Mouse (Mus musculus) lung, adult 18-20 months (tissue): Measurements from ENCODE around the gene Parp8.

Experiments used
- DNase-seq, 2 experiments: peaks; one replicate each; pipeline ENCODE4 v3.0.0; 2022; ENCODE audit warnings: mixed read lengths in 2 of 2

Gene Parp8

DNA sequence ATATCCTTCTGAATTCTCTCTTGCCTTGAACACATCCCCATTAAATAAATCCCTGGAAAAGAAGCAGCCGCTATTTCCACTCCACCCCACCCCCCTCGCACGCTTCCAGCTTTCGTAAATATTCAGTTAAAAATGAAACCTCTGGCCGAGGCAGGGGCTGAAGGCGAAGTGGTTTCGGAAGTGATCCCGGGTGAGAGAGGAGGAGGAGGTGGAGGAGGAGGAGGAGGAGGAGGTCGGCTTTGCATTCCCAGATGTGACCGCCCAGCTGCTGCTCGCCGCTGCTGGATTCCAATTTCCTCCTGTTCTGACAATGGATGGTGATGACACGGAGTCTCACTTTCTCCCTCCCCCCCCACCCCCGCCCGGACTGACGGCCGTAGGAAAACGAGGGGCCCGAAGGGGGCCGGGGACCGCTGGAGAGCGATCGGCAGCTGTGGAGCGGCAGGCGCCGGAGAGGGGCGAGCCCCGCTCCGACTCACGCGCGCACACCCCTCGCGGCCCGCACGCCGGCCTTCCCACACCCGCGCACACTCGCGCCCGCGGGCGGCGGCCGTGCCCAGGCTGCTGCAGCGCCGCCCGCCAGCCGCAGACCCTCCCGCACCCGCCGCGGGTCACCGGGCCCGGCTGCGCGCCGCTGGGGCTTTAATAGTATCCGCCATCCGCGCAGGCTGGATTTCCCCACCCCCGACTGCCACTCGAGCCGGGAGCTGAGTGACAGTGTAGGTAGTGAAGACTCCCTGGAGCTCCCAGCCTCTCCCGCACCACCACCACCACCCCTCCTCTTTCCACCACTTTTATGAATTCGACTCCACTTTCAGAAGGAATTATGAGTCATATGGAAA is at the start of gene Parp8:
Parp8 (minus strand) TSS at position 312 of the 842 bp plus-strand sequence.
- DNase-seq: peak; percentile 50 to 61

DNA sequence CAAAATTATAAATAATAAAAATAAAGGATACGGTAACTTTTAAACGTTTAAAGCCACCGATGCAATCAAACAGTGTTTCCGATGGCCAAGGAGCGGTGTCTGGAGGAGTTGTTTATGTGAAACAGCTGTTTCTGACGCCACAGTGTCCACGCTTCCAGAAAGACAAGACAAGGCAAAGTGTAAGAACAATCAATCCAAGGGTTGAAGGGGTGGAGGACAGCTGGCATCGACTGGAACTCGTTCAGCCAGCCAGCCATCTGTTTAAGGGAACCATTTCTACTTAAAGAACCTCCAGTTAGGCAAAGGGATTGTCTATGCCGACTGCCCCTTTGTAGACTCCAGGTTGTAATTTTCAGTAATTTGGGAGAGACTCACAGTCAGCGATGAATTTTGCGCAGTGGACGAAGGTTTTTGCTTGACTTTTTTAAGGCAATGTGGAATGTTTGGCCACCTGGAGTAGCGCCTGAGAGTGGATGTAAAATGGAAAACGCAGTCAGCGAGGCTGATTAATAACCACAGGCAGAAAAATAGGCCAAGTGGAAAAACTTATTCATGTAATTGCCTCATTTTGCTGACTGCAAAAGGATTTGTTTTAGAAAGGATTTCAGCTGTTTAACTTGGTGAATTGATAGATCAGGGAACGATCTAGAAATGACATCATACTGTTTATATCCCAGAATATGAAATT is 37.4 kb upstream of the Parp8 start:
- peak; percentile 10 to 12 for DNase-seq

DNA sequence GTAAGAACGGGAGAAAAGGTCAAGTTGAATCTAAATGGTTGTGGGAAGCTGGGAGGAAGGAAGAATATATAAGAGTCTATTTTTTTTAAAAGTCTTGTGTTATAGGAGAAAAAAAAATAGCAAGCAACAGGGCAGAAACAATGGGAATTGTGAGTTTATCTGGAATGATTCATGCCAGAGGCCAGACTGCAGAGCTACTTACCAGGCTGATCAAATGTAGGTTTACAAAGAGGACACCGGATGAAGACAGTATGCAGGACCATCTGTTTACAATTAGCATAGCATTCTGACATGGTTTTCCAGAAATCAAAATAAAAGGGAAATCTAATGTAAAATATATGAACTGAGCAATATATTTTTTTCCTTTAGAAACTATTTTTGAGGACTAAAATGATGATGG is 31.1 kb upstream of the Parp8 start:
- DNase-seq: no peak

DNA sequence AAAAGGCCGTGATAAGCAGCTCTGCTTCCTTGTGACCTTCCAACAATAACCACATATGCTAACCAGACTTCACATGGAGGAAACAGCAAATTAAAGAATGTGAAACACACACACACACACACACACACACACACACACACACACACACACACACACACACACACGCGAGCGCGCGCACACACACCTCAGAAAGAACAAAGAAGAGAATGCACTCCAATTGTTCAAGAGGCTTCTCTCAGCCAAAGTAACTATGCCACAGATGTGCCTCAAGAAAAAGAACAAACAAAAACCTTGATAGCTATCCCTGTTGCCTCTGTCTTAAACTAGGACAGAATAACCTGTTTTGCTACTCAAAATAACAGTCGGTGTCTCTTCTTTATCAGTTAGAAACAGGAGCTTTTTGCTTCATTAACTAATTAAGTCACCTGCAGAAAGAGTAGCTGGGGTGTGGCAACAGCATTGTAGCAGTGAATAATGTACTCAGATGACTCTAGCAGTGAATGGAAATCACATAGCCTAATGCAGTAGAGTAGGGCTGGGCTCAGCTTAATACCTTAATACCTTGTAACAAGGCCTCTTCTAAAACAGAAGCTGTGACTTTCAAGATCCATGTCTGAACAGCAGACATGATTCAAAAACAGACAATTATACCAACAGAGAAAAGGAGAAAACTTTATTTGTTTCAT is 29.6 kb upstream of the Parp8 start:
- DNase-seq: no peak

DNA sequence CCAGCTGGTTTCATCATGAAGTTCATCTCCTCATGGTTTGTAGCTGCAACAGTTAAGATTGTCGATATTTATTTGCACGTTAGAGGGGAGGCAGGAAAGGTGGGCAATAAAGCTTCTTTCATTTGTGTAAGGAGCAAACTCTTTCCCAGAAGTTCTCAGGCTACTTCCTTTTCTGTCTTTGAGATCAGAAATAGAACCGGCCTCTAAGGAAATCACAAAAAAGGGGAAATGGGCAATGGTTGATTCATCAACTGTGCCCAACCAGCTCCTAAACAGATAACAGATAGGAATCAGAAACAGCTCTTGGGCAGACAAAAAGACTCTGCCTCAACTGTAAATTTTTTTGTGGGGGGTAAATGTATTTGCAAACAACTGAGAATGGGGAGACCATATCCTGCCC is 27.4 kb upstream of the Parp8 start:
- no peak for DNase-seq

DNA sequence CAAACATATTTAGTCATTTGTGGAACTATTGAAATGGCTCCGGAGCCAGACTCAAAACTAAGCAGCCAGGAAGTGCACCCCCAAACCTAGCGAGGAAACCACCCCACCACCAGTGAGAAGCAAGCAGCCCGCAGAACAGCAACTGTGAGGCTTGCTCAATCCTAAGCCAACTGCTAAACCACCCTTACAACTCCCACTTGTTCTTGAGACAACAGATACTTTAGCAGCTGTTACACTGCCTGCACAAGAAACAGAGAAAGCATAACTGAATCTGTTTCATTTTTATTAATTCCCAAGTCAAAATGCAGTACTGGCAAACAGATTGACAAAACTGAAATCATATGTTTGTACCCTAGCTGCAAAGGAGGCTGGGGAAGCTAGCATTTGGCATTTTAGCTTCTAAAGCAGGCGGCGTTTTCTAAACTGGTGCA is 23.2 kb upstream of the Parp8 start:
- peak in 1 of 2 experiments; percentile 16 for DNase-seq

DNA sequence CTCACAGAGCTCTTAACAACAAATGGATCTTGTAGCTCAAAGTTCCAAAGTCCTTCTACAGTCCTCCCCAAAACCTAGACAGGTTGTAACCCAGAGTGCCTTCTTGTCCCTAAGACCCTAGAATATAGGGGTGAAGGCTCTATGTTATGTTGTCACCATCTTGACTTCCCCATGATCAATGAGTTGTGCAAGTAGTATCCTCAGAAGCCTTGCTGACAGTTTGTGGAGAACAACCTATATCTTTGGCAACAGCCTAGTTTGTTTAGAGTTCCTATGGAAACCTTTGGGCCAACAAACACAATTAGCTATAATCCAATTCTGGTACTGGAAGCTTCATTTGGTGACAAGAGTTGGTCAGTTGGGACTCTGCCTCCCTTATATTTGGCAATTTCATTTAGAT is 18.2 kb upstream of the Parp8 start:
- DNase-seq: no peak

DNA sequence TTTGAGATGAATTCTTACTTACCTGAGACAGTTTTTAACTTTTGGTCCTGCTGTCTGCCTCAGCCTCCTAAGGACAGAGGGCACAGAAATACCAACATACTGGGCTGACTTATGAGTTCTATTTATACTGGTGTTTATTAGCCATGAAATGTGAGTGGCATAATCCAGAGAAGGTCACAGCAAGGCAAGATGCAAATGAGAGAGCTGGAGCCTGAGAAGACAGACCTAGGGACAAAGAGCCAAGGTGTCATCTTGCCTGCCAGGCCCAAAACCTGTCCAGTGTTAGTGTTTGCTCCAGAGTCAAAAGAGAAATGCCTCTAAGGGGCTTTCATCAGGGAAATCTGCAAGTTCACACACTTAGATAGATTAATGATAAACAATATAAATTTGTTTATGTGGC is 15.7 kb upstream of the Parp8 start:
- DNase-seq: no peak

DNA sequence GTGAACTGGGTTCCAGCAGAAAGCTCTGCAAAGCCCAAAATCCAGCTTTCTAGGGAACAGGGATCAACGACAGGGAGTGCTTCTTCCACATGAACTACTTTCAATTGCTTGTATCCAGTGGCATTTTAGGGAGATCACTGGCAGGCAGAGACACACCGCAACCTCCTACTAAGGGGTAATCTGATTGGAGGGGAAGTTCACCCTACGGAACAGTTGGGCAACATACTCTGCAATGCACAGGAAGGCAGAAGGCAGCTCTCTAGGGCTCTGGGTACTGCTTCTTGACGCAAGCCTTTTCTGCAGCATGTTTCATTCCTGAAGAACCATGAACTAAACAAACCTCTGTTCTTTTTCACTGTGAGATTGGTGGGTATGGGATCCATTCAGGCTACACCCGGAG is 10.9 kb upstream of the Parp8 start:
- no peak for DNase-seq

DNA sequence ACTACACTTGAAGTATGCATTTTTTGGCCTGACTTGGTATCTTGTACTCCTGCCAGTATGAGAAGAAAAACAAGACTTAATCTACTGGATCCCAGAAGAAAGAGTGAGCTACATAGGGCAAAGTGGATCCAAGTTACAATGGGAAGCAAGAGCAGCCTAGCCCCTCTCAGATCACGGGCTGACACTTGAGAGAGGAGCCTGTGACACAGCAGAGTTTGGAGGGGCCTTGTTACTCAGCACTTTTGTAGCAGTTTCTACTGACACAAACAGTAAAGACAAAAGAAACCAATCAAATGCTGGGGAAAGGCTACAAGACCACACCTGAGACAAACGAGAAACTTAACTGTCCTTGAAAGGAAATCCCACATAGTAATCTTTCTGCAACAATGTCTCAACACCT is 9.8 kb upstream of the Parp8 start:
- DNase-seq: no peak

DNA sequence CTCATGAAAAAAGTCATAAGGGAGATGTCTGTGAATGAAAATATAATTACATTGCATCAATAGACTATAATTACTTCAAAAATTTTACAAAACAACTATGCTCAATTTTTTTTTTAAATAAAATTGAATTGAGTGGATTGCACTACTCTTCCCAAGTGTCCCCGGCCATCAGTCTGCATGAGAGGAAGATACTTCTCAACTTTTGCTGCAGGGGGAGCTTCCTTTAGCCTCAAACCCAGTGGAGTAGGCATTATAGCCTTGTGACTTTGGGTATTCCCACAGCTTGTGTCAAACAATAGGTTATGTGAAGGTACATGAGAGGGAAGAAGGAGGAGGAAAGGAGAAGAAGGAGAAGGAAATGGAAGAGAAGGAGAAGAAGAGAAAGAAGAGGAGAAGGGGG is 9.3 kb upstream of the Parp8 start:
- no peak for DNase-seq

DNA sequence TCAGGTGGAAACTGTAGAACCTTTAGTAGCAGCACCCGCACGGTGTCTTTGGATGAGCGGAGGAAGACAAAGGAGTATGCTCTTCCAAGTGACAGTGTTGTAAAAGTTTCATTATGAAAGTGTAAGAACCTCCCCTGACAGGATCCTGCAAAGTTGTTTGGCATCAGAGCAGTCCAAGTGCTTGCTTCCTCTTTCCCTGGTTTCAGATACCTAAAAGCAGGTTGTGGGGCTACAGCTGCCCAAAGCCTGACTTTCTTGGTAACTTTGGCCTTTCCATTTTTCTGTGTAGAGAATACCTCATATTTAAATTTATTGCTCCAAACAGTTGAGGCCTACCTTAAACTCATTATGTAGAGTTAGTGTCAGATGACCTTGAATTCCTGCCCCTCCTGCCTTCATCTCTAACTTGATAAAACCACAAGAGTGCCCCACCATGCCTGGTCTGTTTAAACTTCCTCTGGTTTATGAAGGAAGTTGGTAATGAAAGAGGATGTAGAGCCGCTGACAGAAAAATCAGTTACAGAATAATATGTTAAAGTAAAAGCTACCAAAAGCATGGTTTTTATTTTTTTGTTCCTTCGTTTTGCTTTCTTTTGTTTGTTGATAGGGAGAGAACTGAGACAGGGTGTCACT is 8.5 kb upstream of the Parp8 start:
- no peak for DNase-seq

DNA sequence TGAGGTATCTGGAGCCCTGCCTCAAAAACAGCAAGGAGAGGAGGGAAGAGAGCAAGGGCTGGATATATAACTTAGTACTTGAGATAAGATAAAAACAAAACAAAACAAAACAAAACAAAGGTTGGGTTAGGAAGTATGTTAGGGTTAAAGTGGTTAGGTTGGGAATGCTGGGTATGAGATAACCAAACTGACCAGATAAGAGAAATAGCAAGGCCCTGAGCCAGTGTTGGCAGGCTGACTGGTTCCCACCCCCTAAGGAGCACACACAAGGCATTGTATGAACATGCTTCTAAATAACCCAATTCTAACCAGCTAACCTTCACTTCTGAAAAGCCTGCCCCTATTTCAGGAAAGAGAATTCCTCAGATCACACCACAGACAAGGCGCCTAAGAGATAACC is 7.1 kb upstream of the Parp8 start:
- DNase-seq: no peak

DNA sequence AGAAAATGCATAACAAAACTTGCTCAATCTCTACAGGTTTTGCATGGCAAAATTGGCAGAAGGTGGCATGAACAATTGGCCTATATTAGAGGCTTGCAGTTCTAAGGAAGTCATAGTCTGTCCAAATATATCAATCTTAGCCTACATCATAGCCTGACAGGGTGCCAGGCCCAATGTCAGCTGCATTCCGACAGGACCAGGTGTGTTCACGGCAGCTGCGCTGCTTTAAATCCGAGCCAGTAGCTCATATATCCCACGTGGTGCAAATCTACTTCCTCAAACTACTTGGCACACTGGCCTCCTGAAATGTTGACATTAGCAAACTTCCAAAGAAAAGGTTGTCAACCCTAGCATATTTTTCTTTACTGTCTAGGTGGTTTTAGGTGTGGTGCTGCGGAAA is 6.2 kb upstream of the Parp8 start:
- peak; percentile 35 to 65 for DNase-seq

DNA sequence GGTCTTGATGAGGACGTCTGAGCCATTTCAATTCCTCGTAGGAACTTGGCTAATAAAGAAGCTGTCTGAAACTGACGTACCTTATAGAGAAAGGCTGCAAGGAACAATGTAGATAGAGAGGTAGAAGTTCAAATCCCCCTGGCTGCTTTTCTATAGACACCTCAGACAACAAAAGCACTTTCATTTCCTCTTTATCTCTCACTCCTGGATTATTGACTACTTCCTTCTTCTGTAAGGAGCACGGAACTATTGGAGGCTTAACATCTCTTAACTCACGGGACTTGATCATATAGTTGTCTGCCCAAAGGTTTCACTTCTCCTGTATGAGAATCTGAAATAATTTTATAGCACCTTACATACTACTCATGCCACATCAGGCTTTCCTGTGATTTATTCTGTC is 2.9 kb upstream of the Parp8 start:
- no peak for DNase-seq

DNA sequence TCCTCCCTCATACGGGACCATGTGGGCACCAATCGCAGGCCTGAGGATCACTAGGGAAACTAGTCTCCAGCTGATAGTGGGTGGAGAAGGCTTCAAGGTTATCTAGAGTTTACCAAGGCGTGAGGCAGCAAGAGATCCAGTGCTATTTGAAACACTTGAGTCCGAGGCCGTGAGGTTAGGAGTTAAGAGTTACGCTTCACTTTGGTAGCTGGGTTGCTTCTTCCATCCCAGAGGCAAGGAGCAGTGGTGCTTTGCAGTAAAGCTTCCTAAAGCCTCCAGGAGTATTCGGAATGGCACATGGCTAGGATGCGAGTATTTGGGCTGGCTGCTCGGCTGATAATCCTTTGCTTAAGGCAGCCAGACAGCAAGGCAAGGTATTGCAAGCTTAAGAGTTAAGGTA is 2.0 kb upstream of the Parp8 start:
- no peak for DNase-seq

DNA sequence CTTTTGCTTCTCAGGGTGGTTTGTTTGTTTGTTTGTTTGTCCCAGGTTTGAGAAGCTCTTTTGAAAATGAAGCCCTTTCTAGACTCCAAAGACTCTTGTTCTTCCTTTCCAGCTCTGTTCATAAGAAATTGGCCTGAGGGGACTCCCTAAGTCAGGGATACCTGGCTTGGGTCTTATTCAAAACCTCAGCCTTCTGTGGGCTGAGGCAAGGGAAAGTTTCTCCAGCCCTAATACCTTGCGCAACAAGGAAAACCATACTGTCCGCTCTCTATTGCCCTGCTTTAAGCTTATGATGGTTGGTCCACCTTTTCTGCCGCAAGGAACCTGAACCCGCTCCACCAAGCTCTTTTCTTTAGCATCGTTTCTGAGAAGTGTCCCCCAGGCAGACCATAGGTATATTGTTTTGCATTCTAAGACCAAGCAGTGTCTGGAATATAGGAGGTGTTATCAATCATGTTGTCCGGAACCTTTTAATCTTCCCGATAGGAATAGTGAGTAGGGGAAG is 991 bp upstream of the Parp8 start:
- DNase-seq: no peak

DNA sequence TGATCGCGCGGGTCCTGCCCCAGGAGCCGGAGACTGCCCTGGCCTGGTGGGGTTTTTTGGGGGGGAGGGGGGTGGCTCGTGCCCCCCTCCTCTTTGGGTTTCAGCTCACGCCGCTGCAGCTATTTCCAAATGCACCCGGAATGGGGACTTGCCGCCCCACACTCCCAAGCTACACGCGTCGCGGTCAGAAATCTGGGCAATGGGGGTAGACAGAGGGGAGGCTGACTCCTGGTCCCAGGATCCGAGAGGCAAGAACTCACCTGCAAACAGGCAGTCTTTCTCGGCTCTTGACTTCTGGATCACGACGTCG is 466 bp downstream of the Parp8 start:
- no peak for DNase-seq

DNA sequence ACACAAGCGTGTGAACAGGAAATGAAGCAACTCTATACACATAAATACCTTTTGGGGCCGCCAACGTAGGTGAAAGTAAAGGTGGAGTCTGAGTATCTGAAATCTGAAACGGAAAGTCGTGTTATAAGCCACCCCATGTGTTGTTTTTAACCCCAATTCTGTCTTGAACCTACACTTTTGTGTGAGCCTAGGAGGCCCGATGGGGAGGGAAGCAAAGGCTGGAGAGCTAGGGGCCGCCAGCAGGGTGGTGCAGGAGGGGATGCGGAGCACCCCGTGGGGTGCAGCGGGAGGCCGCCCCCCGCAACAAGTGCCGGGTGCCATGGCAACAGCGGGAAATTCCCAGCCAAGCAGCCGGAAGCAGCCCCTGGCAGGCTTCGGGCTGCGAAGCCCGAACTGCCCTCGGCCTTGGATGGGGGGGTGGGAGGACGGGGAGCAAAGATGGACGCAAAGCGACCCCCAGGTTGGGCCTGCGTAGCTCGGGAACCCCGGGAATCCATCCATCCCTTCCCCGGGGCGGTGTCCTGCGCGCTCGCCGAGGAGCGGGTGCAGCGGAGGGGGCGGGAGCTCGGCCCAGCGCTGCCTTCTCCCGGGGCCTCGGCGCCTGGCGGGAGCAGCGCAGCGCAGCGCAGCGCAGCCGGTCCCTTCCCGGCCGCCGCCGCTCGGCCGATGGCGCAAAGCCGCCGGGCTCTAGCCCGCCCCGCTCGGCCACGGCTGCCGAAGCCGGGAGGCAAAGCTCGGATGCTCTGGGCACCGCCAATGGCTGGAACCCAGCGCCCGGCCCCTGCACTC is 1.0 kb downstream of the Parp8 start:
- peak; percentile 59 to 63 for DNase-seq

DNA sequence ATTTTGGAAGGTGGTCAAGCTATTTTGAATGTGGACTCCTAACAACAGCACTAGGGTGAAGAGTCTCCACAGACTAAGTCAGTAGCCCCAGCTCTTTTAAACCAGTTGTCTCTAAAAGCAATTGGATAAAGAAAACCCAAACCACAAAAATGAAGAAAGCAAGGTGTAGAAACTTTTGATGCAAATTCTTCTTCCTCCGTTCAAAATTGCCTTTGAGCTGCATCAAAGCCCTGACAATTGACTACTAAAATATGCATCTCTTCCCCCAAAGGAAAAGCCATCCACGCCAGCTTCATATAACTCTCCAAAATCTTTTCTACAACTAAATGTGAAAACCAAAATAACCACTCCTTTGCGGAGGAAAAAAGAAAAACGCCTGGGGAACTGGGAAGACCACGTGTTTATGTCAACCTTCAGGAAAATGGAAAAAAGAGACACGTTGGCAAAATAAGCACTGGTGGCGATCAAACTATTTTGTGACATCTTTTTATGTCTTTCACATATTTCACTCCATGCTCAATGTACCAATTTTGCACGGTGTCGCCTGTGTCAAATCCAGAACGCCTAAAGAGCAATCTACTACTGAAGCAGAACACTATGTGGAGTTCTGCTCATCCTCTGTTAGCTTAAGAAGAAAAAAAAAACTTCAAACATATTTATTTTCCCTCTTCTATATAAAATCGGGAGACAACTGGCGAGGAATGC is 1.8 kb downstream of the Parp8 start:
- DNase-seq: no peak

DNA sequence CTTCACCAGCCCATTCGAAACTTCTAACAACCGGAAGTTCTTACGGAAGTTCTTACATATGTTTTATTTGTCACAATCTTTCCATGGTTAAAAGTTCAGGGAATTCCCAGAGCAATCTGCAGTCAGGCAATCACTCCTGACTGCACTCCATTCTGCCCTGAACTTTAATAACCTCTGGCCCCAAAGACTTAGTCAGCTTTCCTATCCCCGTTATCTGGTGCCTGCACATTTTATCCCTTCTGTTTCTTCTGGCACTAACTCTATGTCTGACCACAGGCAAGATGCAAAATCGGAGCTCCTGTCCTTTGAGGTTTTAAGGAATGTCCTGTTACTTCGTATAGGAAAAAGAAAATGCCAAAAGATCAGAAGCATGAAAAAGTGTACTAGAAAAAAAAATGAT is 4.7 kb downstream of the Parp8 start:
- DNase-seq: no peak

DNA sequence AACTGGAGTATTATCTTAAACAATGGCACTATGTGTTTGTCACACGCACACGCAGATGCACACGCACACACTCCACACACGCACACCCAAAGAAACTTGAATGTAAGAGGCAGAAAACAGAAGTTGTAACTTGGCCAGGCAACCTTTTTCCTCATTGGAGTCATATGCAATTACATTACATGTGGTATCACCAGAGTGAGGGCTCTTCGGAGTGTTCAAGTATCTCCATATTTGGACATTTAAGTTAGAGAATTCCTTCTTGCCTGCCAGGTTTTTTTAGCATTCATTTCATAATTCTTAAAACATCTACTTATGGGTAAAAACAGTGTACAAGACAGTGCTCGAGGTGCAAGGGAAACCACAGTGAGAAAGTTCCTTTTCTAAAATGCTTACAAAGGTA is 6.7 kb downstream of the Parp8 start:
- DNase-seq: no peak
